Comparison of ENCODE assay signal across 34 mouse cellular contexts in the genomic region with DNA sequence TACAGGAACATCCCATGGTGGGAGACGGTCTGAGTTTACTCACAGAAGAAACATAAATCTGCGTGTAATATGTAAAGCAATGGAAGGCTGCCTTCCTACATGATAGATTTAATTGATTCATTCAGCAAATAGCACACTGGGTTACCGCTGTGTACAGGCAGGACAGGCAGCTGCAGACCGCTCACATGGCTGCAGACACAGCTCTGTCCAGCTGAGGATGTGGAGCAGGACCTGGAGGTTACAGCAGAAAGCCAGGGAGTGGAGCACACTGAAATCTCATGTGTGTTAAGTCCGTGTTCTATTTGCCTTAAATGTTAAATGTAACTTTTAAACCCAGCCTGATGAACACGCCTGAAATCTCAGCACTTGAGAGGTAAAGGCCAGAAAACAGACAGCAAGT.
"Had no signal": no experiment of that assay in that cellular context is flagged by ENCODE, and none has a peak within 500 bp of the region (broad histone marks: within the 10 kb centered on the region; RNA-seq: fewer than 3 reads in every experiment).

No protein-coding gene starts in this region.

- ATAC-seq: hindbrain, embryonic 16.5 days; hindbrain, postnatal 0 days; inflammation-experienced regulatory T-cells, adult 6 months; intestine, embryonic 15.5 days; intestine, embryonic 16.5 days; intestine, postnatal 0 days had no signal

- H3K27me3 ChIP-seq: heart, embryonic 12.5 days; heart, embryonic 13.5 days; heart, embryonic 15.5 days; hindbrain, embryonic 12.5 days; hindbrain, embryonic 13.5 days; hindbrain, embryonic 15.5 days; intestine, embryonic 15.5 days; kidney, embryonic 15.5 days had no signal

- H3K9me3 ChIP-seq: heart, embryonic 12.5 days; heart, embryonic 13.5 days; heart, embryonic 15.5 days; hindbrain, embryonic 10.5 days; hindbrain, embryonic 12.5 days; hindbrain, embryonic 13.5 days; hindbrain, embryonic 15.5 days; intestine, embryonic 15.5 days; kidney, embryonic 15.5 days had no signal

- DNase-seq: heart, postnatal 10 days; heart, postnatal 36 days; heart, postnatal 4 days; kidney, adult 11 months; kidney, adult 18-20 months; kidney, adult 2 months; kidney, adult 8-10 months; kidney, adult 9 months; kidney, postnatal 10 days; kidney, postnatal 14 days; kidney, postnatal 25 days; kidney, postnatal 36 days; kidney, postnatal 4 days; layer of hippocampus, adult 9-11 months; layer of hippocampus, postnatal 36 days had no signal

- H3K4me2 ChIP-seq: heart, embryonic 11.5 days; heart, embryonic 12.5 days; heart, embryonic 13.5 days; heart, embryonic 15.5 days; hindbrain, embryonic 12.5 days; hindbrain, embryonic 13.5 days; hindbrain, embryonic 14.5 days; hindbrain, embryonic 15.5 days; intestine, embryonic 15.5 days; kidney, embryonic 15.5 days had no signal

- H3K4me3 ChIP-seq: heart, embryonic 12.5 days; heart, embryonic 13.5 days; heart, embryonic 15.5 days; hindbrain, embryonic 10.5 days; hindbrain, embryonic 12.5 days; hindbrain, embryonic 13.5 days; hindbrain, embryonic 15.5 days; intestine, embryonic 15.5 days; kidney, embryonic 15.5 days; layer of hippocampus, adult 2 months; left cerebral cortex, adult 2 months had no signal

- H3K27ac ChIP-seq: heart, embryonic 13.5 days; heart, embryonic 15.5 days; hindbrain, embryonic 10.5 days; hindbrain, embryonic 12.5 days; hindbrain, embryonic 13.5 days; hindbrain, embryonic 14.5 days; hindbrain, embryonic 15.5 days; hindbrain, postnatal 0 days; intestine, embryonic 15.5 days; kidney, embryonic 15.5 days; kidney, postnatal 0 days; layer of hippocampus, adult 2 months; left cerebral cortex, adult 2 months had no signal

- H3K9ac ChIP-seq: heart, embryonic 12.5 days; heart, embryonic 13.5 days; heart, embryonic 15.5 days; hindbrain, embryonic 12.5 days; hindbrain, embryonic 13.5 days; hindbrain, embryonic 14.5 days; hindbrain, embryonic 15.5 days; intestine, embryonic 15.5 days; kidney, embryonic 15.5 days had no signal

- H3K4me1 ChIP-seq: intestine, embryonic 15.5 days had no signal
